Mouse (Mus musculus) C2C12 (cell line): ENCODE data around the gene Ttc9b.

ENCODE experiments used
- CTCF ChIP-seq: IDR thresholded peaks from one replicate; pipeline ENCODE4 v1.5.1; 2011; ENCODE audit not compliant: control insufficient read depth, insufficient read depth, insufficient read length
- MYOD1 ChIP-seq: IDR thresholded peaks from one replicate; pipeline ENCODE4 v1.6.1; 2011; ENCODE audit warnings: low read depth; ENCODE audit not compliant: control insufficient read depth, insufficient read length

GRCm38 (mm10) chr7:27608130-27608529 is 45.6 kb upstream of the Ttc9b start:
- TF ChIP-seq CTCF (no peak), MYOD1 (no peak)
